Mouse (Mus musculus) embryonic fibroblast, embryonic 13.5 days (primary cell): ENCODE results near the gene Cdr1.

Experiments
- CTCF ChIP-seq: IDR thresholded peaks from 2 replicates; pipeline ENCODE4 v1.5.1; 2011; ENCODE audit warnings: mild to moderate bottlenecking, control low read depth, low read length, moderate library complexity, borderline replicate concordance; ENCODE audit not compliant: insufficient read depth
- POLR2A ChIP-seq: IDR thresholded peaks from 2 replicates; pipeline ENCODE4 v1.6.1; 2011; ENCODE audit warnings: low read depth, mild to moderate bottlenecking, control low read depth, low read length, moderate library complexity

- TF ChIP-seq CTCF (no peak), POLR2A (no peak)
Observed at GRCm38 (mm10) chrX:61145416-61145815, 39.9 kb downstream of the Cdr1 start.
